In genomic region chr12:59039971-59040844, GRCm38 (mm10) we compare ENCODE assay signal across 1 mouse cellular context.
TF ChIP-seq lines count a peak whose summit lies in the region.

No protein-coding gene starts in this region.

TF ChIP-seq in ES-E14, 5 proteins besides CTCF, POLR2A, EP300 and RAD21 (continued from another document):
- TF ChIP-seq HCFC1 (IDR thresholded peaks at IDR 0.05; ENCODE audit: borderline replicate concordance, insufficient read depth, low read length) = peak; percentile 75
- TF ChIP-seq MAFK (IDR thresholded peaks at IDR 0.05; ENCODE audit: insufficient read depth, low read depth, low read length) = no peak
- no peak for TF ChIP-seq ZC3H11A (IDR thresholded peaks at IDR 0.05; ENCODE audit: borderline replicate concordance, low read depth, low read length)
